Mouse (Mus musculus): ENCODE measurements around the gene Runx2.

DNA sequence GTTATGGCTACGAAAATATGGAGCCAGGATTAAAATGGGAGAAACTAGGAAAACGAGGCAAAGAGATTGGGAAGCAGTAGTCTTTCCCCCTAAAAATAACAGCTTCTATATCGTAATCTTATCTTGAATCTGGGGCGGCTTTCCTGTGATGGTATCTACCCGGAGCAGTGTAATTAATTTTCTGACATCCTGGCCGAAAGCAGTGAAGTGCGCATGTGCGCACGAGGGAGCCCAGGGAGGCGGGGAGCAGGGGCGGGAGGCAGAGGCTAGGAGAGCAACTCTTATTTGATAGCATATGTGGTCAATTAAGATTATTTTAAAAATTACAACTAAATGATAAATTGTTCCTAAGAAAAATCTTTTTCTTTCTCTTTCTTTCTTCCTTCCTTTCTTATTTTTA is 195.9 kb downstream of the Runx2 start:
- TF ChIP-seq CTCF (IDR thresholded peaks at IDR 0.05; ENCODE audit: extremely low read depth, insufficient read depth, low read length) (no peak), POLR2A (IDR thresholded peaks at IDR 0.05; ENCODE audit: extremely low read depth, insufficient read depth, low read length) (no peak)
